Mouse (Mus musculus) megakaryocyte-erythroid progenitor cell, adult 5-6 weeks (primary cell): Measurements from ENCODE around the gene Neil1. TPM values are rescaled to one million over a fixed set of nuclear protein-coding genes. Genes with fewer than 3 reads are reported as not detected.
A peak's percentile ranks its signal among the peaks of the same experiment; 100 is the strongest.

Experiments
- ATAC-seq: replicated peaks from 2 replicates; pipeline ENCODE4 v1.8.0; 2016; ENCODE audit warnings: mild to moderate bottlenecking, inconsistent platforms; ENCODE audit not compliant: severe bottlenecking, poor library complexity, low FRiP score, low TSS enrichment
- total RNA-seq, 2 experiments: library from RNA; stranded (forward) in 1 of 2; stranded (reverse) in 1 of 2; fragments of 200-1000, 215-1000 nt in 1 of 2; fragments of >200 nt in 1 of 2; fragmentation: Nextera tagmentation in 1 of 2; gene quantifications; 2 replicates each; pipeline ENCODE4 v1.2.3; 2014 to 2017

Neil1 gene
- total RNA-seq, 2 experiments from 2014 or later, result 2.8 to 12.5 TPM

GRCm38 (mm10) chr9:57141417-57142353, 6.4 kb downstream of the Neil1 start:
- ATAC-seq, result no peak

GRCm38 (mm10) chr9:57139571-57139970, 8.5 kb downstream of the Neil1 start:
- no peak for ATAC-seq

GRCm38 (mm10) chr9:57139110-57139509, 9.0 kb downstream of the Neil1 start:
- no peak for ATAC-seq

- ATAC-seq, result no peak
Observed at GRCm38 (mm10) chr9:57138507-57138906, 9.6 kb downstream of the Neil1 start.

GRCm38 (mm10) chr9:57137777-57138176, 10.3 kb downstream of the Neil1 start:
- no peak for ATAC-seq

GRCm38 (mm10) chr9:57137246-57137645, 10.9 kb downstream of the Neil1 start:
- ATAC-seq, result no peak

GRCm38 (mm10) chr9:57130577-57131433, 17.3 kb downstream of the Neil1 start, which contains the start of gene Man2c1:
Gene Man2c1, plus strand, starts transcription at chr9:57130690.
- ATAC-seq, result peak; percentile 94

GRCm38 (mm10) chr9:57129641-57130040, 18.5 kb downstream of the Neil1 start:
- no peak for ATAC-seq

- no peak for ATAC-seq
Observed at GRCm38 (mm10) chr9:57117261-57117755, 30.8 kb downstream of the Neil1 start.

Other genes with a start within 250 kb of the Neil1 start
- gene Snx33, start 219.9 kb downstream of the Neil1 start, total RNA-seq (2014; fragmentation: Nextera tagmentation), result 2.3 and 2.8 TPM in 2 replicates
- gene Snx33, start 219.9 kb downstream of the Neil1 start, total RNA-seq (2017), result 1.9 and 3.4 TPM in 2 replicates
- gene Imp3, start 210.8 kb downstream of the Neil1 start, total RNA-seq (2014; fragmentation: Nextera tagmentation), result 118 and 148 TPM in 2 replicates
- 108 and 128 TPM in 2 replicates for gene Imp3, start 210.8 kb downstream of the Neil1 start, total RNA-seq (2017)
- 20.2 and 20.5 TPM in 2 replicates for gene Snupn, start 197.4 kb downstream of the Neil1 start, total RNA-seq (2014; fragmentation: Nextera tagmentation)
- 10.3 and 15.5 TPM in 2 replicates for gene Snupn, start 197.4 kb downstream of the Neil1 start, total RNA-seq (2017)
- 7.2 and 9.2 TPM in 2 replicates for gene Ptpn9, start 153.4 kb downstream of the Neil1 start, total RNA-seq (2014; fragmentation: Nextera tagmentation)
- 8.2 and 8.4 TPM in 2 replicates for gene Ptpn9, start 153.4 kb downstream of the Neil1 start, total RNA-seq (2017)
- 65.6 and 111 TPM in 2 replicates for gene Sin3a, start 76.3 kb downstream of the Neil1 start, total RNA-seq (2014; fragmentation: Nextera tagmentation)
- gene Sin3a, start 76.3 kb downstream of the Neil1 start, total RNA-seq (2017), result 108 and 111 TPM in 2 replicates
- 83.6 and 95.2 TPM in 2 replicates for gene Man2c1, start 17.6 kb downstream of the Neil1 start, total RNA-seq (2014; fragmentation: Nextera tagmentation)
- gene Man2c1, start 17.6 kb downstream of the Neil1 start, total RNA-seq (2017), result 38.8 and 64.8 TPM in 2 replicates
- 103 and 234 TPM in 2 replicates for gene Commd4, start 10.0 kb upstream of the Neil1 start, total RNA-seq (2014; fragmentation: Nextera tagmentation)
- gene Commd4, start 10.0 kb upstream of the Neil1 start, total RNA-seq (2017), result 159 and 165 TPM in 2 replicates
- not detected in 2 replicates for gene Trcg1, start 88.3 kb upstream of the Neil1 start, total RNA-seq (2014; fragmentation: Nextera tagmentation)
- not detected in 2 replicates for gene Trcg1, start 88.3 kb upstream of the Neil1 start, total RNA-seq (2017)
- gene 1700017B05Rik, start 114.3 kb upstream of the Neil1 start, total RNA-seq (2014; fragmentation: Nextera tagmentation), result 81.6 and 83.6 TPM in 2 replicates
- 13.8 and 33.3 TPM in 2 replicates for gene 1700017B05Rik, start 114.3 kb upstream of the Neil1 start, total RNA-seq (2017)